Mouse (Mus musculus) CH12.LX (cell line): ENCODE data around the gene Dmd. TPM values are rescaled to one million over a fixed set of nuclear protein-coding genes. Genes with fewer than 3 reads are reported as not detected.

Experiments
- DNase-seq: peaks from one replicate; pipeline ENCODE4 v3.0.0-alpha.2; 2013; ENCODE audit errors: extremely low read depth
- H3K27ac ChIP-seq: 2 replicates; pipeline ENCODE4 v1.5.1; 2012; ENCODE audit warnings: low read depth, mild to moderate bottlenecking, control low read depth, moderate library complexity; ENCODE audit not compliant: insufficient read depth
- H3K27me3 ChIP-seq: replicated peaks from 2 replicates; pipeline ENCODE3; 2012; ENCODE audit warnings: inconsistent platforms
- H3K36me3 ChIP-seq, 2 experiments: replicated peaks in 1 of 2; 2 replicates each; pipeline versions ENCODE3 to v1.6.1; 2012; ENCODE audit warnings: inconsistent platforms in 1 of 2, low read length in 1 of 2, mild to moderate bottlenecking in 1 of 2, mixed read lengths in 1 of 2, moderate library complexity in 1 of 2; ENCODE audit not compliant: control insufficient read depth in 1 of 2, insufficient read depth in 1 of 2
- H3K4me1 ChIP-seq, 2 experiments: 2 replicates each; pipeline ENCODE4 v1.6.1; 2012; ENCODE audit warnings: inconsistent platforms in 1 of 2, moderate library complexity in 1 of 2; ENCODE audit not compliant: insufficient read depth in 2 of 2, control insufficient read depth in 1 of 2
- H3K4me2 ChIP-seq: 2 replicates; pipeline ENCODE4 v1.6.1; 2012; ENCODE audit warnings: low read depth, mild to moderate bottlenecking, control low read depth; ENCODE audit not compliant: poor library complexity, insufficient read depth, severe bottlenecking
- H3K4me3 ChIP-seq, 3 experiments: fragments of 150-350 bp in 1 of 3; sonication (generic) in 1 of 3; replicated peaks in 1 of 3; 2 replicates each; pipeline versions ENCODE3 to v1.5.1; 2011 to 2012; ENCODE audit warnings: low read depth in 2 of 3, low read length in 2 of 3, mild to moderate bottlenecking in 2 of 3, moderate library complexity in 2 of 3, control low read depth in 1 of 3, improper control_type of control experiment in 1 of 3, inconsistent platforms in 1 of 3, mixed read lengths in 1 of 3; ENCODE audit not compliant: poor library complexity in 1 of 3
- H3K79me2 ChIP-seq: replicated peaks from 2 replicates; pipeline ENCODE4 v1.6.1; 2012; ENCODE audit warnings: mild to moderate bottlenecking, moderate library complexity; ENCODE audit not compliant: control insufficient read depth, poor library complexity, insufficient read depth, severe bottlenecking; ENCODE audit errors: extremely low read depth
- H3K9ac ChIP-seq: 2 replicates; pipeline ENCODE4 v1.6.1; 2012; ENCODE audit warnings: low read depth, mild to moderate bottlenecking, control low read depth, moderate library complexity; ENCODE audit not compliant: insufficient read depth
- H3K9me3 ChIP-seq: replicated peaks from 2 replicates; pipeline ENCODE3; 2012; ENCODE audit warnings: low read length, inconsistent platforms, mixed read lengths
- CHD1 ChIP-seq: IDR thresholded peaks from 2 replicates; pipeline ENCODE4 v1.6.1; 2012; ENCODE audit warnings: low read depth, low read length, improper control_type of control experiment, inconsistent platforms
- CTCF ChIP-seq, 2 experiments: IDR thresholded peaks in 1 of 2; conservative IDR thresholded peaks in 1 of 2; 2 replicates each; pipeline ENCODE4 v1.5.1; 2011 to 2012; ENCODE audit warnings: low read depth in 2 of 2, low read length in 2 of 2, improper control_type of control experiment in 1 of 2, inconsistent platforms in 1 of 2, mild to moderate bottlenecking in 1 of 2, moderate library complexity in 1 of 2
- ELF1 ChIP-seq: IDR thresholded peaks from 2 replicates; pipeline ENCODE4 v1.6.1; 2014; ENCODE audit warnings: low read depth, mild to moderate bottlenecking, inconsistent platforms, low read length, improper control_type of control experiment
- EP300 ChIP-seq: IDR thresholded peaks from 2 replicates; pipeline ENCODE4 v1.6.1; 2011; ENCODE audit warnings: low read length, improper control_type of control experiment
- JUND ChIP-seq: conservative IDR thresholded peaks from 2 replicates; pipeline ENCODE4 v1.6.1; 2011; ENCODE audit warnings: low read depth, low read length, improper control_type of control experiment
- MAX ChIP-seq: IDR thresholded peaks from 2 replicates; pipeline ENCODE4 v1.6.1; 2011; ENCODE audit warnings: low read length, improper control_type of control experiment
- POLR2A ChIP-seq: IDR thresholded peaks from 2 replicates; pipeline ENCODE4 v1.6.1; 2011; ENCODE audit warnings: low read depth, mild to moderate bottlenecking, improper control_type of control experiment, low read length
- POLR2AphosphoS2 ChIP-seq: IDR thresholded peaks from 2 replicates; pipeline ENCODE4 v1.6.1; 2011; ENCODE audit warnings: low read depth, low read length, improper control_type of control experiment
- RAD21 ChIP-seq: IDR thresholded peaks from 2 replicates; pipeline ENCODE4 v1.6.1; 2011; ENCODE audit warnings: low read depth, mild to moderate bottlenecking, low read length, improper control_type of control experiment, moderate library complexity
- SMC3 ChIP-seq: IDR thresholded peaks from 2 replicates; pipeline ENCODE4 v1.6.1; 2011; ENCODE audit warnings: low read depth, low read length, improper control_type of control experiment
- dilution Hi-C: fragments of 300-500 bp; cut with MboI; formaldehyde crosslinking; loops from 2 replicates; pipeline ENCODE4 v1.14.3; 2020; ENCODE audit warnings: low sequenced_read_pairs; ENCODE audit not compliant: extremely low pct_unique_long_range_greater_than_20kb, extremely low pct_ligation_motif_present
- in situ Hi-C: fragments of 300-500 bp; cut with MboI; formaldehyde crosslinking; loops from 3 replicates; pipeline ENCODE4 v1.14.3; 2019; ENCODE audit warnings: low sequenced_read_pairs, low pct_ligation_motif_present, low pct_unique_long_range_greater_than_20kb, mixed read lengths
- polyA plus RNA-seq: library from polyadenylated mRNA; unstranded; fragments of >175 nt; gene quantifications from 2 replicates; pipeline ENCODE4 v1.2.1, GENCODE M21; 2012; ENCODE audit warnings: low read depth; ENCODE audit not compliant: insufficient read length
- total RNA-seq, 2 experiments: library from RNA; depleted of rRNA; stranded (reverse); fragments of 300-350 nt in 1 of 2; fragments of >200 nt in 1 of 2; gene quantifications; 2 replicates each; pipeline ENCODE4 v1.2.3; 2012 to 2014

Gene Dmd
- total and polyA plus RNA-seq, 3 experiments = 0.81 to 2.7 (median 2.1) TPM

- H3K9me3 ChIP-seq = no peaks in the 10 kb centered on the region
- no peak overlapping the region for H3K27ac ChIP-seq
- H3K4me2 ChIP-seq = no peak overlapping the region
- H3K4me1 ChIP-seq = no peaks in the 10 kb centered on the region
- H3K9ac ChIP-seq = no peak overlapping the region
- TF ChIP-seq CTCF (conservative IDR thresholded peaks at IDR 0.05 in 1 of 2, IDR thresholded peaks at IDR 0.05 in 1 of 2; ENCODE audit: low read depth in 2 of 2, low read length in 2 of 2) (no peak), SMC3 (no peak), CHD1 (no peak), ELF1 (no peak), MAX (no peak), JUND (no peak), POLR2AphosphoS2 (no peak)
- in situ Hi-C loops (no loop called here), dilution Hi-C loops (no loop called here)
- H3K27me3 ChIP-seq = no peaks in the 10 kb centered on the region
- no peaks in the 10 kb centered on the region for H3K79me2 ChIP-seq
- no peak for DNase-seq
- no peak overlapping the region for H3K4me3 ChIP-seq
- no peaks in the 10 kb centered on the region for H3K36me3 ChIP-seq
Observed at GRCm38 (mm10) chrX:84444638-84445037, 1496.0 kb downstream of the Dmd start.

GRCm38 (mm10) chrX:84454473-84454872 is 1505.8 kb downstream of the Dmd start:
- TF ChIP-seq RAD21 (peak; percentile 17), CTCF (conservative IDR thresholded peaks at IDR 0.05 in 1 of 2, IDR thresholded peaks at IDR 0.05 in 1 of 2; ENCODE audit: low read depth in 2 of 2, low read length in 2 of 2) (peak; percentile 33 to 46; a peak in 3 of 4 replicates), SMC3 (0 out of 2 replicates have a peak, but pooled peaks have one; percentile 5), EP300 (no peak)
- TF ChIP-seq, all 38 proteins: peak for 3
- H3K9me3 ChIP-seq = no peaks in the 10 kb centered on the region
- no peak overlapping the region for H3K4me2 ChIP-seq

GRCm38 (mm10) chrX:84514650-84515366 is 1566.1 kb downstream of the Dmd start:
- Histone ChIP-seq H3K4me1 (no peaks in the 10 kb centered on the region), H3K4me2 (no peak overlapping the region), H3K36me3 (no peaks in the 10 kb centered on the region), H3K4me3 (no peak overlapping the region), H3K9ac (no peak overlapping the region), H3K9me3 (no peaks in the 10 kb centered on the region), H3K27ac (no peak overlapping the region), H3K27me3 (no peaks in the 10 kb centered on the region), H3K79me2 (no peaks in the 10 kb centered on the region)
- DNase-seq = no peak
- dilution Hi-C loops (no loop called here), in situ Hi-C loops (no loop called here)
- TF ChIP-seq POLR2A (no peak), POLR2AphosphoS2 (no peak), CTCF (conservative IDR thresholded peaks at IDR 0.05 in 1 of 2, IDR thresholded peaks at IDR 0.05 in 1 of 2; ENCODE audit: low read depth in 2 of 2, low read length in 2 of 2) (no peak), JUND (no peak)

More at GRCm38 (mm10) chrX:84454473-84454872, 1505.8 kb downstream of the Dmd start:
- no peak overlapping the region for H3K9ac ChIP-seq
- no peak overlapping the region for H3K4me3 ChIP-seq
- H3K79me2 ChIP-seq = no peaks in the 10 kb centered on the region
- H3K36me3 ChIP-seq = no peaks in the 10 kb centered on the region
- no peaks in the 10 kb centered on the region for H3K27me3 ChIP-seq
- no peaks in the 10 kb centered on the region for H3K4me1 ChIP-seq
- dilution Hi-C loops = no loop called here
- H3K27ac ChIP-seq = no peak overlapping the region
- in situ Hi-C loops = no loop called here
- DNase-seq = peak; percentile 27
